Mouse (Mus musculus) olfactory bulb, adult 2 months (tissue): Measurements from ENCODE around the gene Thsd4.

Experiments
- CTCF ChIP-seq: fragments of 200-500 bp; IDR thresholded peaks from 2 replicates; pipeline ENCODE4 v1.5.1; 2012; ENCODE audit warnings: low read depth, mild to moderate bottlenecking, low read length, moderate library complexity; ENCODE audit not compliant: insufficient read depth
- POLR2A ChIP-seq: fragments of 200-500 bp; IDR thresholded peaks from 2 replicates; pipeline ENCODE4 v1.6.1; 2012; ENCODE audit warnings: mild to moderate bottlenecking, low read depth, low read length, moderate library complexity; ENCODE audit not compliant: insufficient read depth

DNA sequence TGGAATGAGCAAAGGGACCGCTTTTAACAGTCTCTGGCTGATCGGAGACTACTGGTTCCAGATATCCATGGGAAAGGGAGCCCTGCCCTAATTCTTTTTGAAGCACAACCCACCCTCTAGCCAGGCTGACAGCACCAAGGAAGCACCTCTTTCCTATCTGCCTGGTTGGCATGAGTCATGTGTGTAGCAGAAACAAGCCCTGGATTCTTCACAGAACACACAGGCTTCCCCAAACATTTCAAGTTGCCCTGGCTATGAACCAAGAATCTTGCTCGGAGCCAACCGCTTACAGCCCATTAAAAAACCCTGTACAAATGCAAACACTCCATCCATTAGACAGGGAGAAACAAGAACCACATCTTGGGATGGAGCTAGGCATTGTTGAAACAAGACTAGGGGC, 76.0 kb downstream of the Thsd4 start:
- TF ChIP-seq POLR2A (no peak), CTCF (no peak)
